Mouse (Mus musculus) layer of hippocampus, adult 8-10 months (tissue): Measurements from ENCODE around the gene Col25a1. TPM values are rescaled to one million over a fixed set of nuclear protein-coding genes. Genes with fewer than 3 reads are reported as not detected.

Source experiments
- DNase-seq, 2 experiments: peaks; one replicate each; pipeline ENCODE4 v3.0.0; 2022; ENCODE audit warnings: low spot score in 2 of 2
- total RNA-seq, 4 experiments: library from RNA; stranded (reverse); gene quantifications; 2 replicates each; pipeline ENCODE4 v1.2.4; 2022

Col25a1 gene
- total RNA-seq, 4 experiments from 2014 or later, result 56.3 to 71.8 (median 65.0) TPM

DNA sequence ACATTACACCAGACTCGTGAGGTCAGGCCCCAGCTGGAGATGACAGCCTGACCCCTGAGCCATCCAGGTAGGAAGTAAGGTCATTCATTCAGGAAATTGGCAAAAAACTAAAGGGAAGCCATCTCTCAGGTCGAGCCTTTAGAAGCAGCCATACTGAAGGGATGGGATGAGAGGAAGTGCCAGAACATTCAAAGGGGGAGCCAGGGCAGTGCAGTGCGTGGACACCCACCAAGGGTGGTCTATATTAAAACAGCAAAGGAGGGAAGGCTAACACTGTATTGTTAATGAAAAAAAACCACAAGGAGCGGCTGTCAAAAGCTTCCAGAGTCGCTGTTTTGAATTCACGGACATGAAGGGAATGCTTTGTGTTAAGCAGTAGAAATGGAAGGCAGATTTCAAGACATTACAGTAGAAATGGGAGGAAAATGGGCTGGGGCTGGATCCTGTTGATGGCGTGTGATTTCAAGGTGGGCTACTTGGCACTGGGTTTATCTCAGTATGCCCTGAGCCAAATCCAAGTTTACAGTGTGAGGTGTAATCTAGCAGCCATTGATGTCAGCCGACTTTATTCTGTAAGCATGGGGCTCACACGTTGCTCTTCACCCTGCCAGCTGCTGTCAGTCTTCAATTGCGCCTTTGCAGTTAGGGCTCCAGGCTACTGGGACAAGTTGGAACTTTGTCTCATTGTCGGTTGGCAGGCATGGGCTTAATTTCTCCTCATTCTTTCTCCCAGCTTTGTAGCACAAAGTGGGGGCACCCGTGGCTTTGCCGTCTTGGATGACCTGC, 312.7 kb downstream of the Col25a1 start:
- no peak for DNase-seq

DNA sequence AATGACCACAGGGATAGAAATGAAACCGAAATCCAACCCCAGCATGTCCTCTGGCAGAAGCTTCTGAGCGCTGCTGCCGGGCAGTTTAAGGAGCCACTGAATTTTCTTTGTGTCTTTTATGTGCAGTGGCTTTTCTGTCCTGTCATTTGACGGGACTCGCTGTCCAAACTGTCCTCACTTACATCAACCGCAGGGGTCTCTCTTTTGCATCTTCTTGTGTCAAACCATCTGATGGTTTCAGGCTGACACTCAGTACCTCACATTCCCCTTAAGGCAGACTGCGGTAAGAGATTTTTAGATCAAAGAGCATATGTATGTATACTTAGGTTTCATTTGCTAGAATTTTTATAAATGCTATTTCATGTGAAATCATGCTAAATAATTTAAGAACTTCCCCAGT, 318.6 kb downstream of the Col25a1 start:
- no peak for DNase-seq

DNA sequence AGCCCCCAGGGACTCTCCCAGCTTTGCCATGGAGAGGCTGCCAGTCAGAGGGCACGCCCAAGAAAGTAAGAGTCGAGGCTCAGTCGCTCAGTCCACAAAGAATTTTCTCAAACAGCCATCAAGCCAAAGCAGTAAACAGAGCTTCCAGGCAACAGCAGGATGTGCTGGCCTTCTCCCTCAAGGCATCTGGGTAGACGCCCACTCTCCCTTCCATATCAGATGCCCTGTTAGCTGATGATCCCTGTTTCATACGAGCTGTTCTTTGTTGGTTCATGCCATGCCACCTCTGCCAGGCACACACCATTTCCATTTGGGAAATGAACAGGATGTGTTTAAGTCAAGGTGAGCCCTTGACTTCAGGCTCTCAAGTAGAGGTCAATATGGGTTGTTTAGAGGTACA, 334.1 kb downstream of the Col25a1 start:
- DNase-seq, result peak; percentile 37 to 50

DNA sequence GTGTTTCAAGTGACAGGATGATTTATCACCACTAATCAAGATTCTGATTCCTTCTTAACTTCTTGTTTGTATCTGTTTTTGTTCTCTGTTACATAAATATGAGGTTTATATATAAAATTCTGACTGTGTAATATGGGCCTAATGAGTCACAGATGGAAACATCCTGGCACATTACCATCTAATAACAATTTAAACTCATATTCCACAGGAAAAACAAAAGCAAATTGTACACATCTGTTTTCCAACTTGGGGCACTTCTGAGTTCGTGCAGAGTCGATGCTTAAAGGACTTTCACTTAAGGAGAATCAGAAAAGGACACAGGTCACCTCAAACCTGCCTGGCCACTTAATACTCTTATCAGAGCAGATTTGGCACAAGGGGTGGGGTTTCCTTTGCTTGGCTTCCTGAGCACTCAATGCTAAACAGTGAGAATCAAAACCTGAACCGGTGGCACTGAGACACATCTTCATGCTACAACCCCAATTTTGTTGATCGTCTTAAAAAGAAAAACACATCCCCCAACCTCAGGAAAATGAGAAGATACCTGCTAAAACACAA, 342.0 kb downstream of the Col25a1 start:
- DNase-seq, result no peak

DNA sequence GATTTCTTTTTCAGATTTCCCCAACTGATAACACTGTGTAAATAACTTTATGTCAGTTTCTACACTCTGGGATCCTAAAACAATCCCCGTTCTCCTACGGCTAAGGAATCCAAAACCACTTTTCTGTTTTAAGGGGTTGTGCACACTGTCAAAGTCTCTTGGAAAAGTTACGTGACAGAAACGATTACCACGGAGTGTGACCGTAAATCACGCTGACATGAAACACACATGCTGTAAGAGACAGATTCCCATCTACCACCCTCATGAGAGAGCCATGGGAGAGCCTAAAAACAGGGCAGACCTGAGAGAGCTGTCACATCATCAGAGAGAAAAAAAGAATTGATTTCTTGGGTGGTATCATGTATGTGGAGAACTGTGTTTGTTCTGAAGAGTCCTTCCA, 342.7 kb downstream of the Col25a1 start:
- DNase-seq, result no peak

DNA sequence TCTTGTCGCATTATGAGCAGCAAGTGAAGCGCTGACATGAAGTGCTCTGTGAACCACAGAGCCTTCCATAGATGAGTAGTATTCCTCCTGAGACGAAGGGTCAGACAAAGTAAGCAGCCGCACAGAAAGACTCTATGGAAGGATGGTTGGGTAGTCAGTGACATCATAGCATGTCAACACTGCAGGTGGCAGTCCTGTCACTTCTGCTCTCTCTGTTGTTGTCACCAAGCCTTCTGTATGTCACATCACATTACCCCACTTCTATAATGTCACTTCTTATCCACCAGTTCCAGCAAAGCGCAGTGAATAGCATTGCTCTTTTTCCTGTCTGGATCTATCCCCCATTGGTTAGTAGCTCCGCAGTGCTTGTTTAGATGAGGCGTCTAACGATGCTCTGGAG, 351.2 kb downstream of the Col25a1 start:
- DNase-seq, result no peak

DNA sequence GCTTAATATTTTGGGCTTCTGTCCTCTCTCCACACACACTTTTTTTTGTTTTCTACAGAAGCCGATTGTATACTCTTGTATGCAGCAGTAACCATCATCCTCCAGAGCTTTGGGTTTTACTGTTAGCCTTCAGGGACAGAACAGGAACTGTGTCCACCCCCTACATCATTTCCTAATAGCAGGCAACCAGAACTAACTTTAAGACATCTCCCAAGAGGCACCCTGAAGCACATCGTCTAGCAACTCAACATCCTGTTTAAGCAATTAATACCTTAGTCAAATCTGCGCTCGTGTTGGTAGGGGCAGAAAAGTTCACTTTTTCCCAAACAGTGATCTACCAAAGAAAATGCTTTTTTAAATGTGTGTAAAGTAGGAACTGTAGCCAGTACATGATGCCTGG, 357.5 kb downstream of the Col25a1 start:
- no peak for DNase-seq

DNA sequence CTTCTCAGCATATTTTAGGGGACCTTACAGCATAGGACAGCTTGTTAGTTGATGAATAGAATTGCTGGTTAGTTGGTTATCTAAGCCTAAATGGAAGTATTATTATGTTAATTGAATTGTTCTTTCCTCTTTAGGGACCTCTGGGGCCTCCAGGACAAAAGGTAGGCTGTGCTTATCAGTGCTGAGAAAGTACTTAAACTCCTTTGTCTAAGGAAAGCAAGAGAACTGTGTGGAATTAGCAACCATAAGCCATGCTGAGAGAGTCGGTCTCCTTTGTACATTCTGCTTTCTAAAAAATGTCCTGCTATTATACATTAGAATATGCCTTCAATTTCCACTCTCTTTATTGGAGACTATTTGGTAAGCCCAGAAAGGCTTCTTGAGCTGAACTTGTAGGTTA, 362.9 kb downstream of the Col25a1 start:
- no peak for DNase-seq

DNA sequence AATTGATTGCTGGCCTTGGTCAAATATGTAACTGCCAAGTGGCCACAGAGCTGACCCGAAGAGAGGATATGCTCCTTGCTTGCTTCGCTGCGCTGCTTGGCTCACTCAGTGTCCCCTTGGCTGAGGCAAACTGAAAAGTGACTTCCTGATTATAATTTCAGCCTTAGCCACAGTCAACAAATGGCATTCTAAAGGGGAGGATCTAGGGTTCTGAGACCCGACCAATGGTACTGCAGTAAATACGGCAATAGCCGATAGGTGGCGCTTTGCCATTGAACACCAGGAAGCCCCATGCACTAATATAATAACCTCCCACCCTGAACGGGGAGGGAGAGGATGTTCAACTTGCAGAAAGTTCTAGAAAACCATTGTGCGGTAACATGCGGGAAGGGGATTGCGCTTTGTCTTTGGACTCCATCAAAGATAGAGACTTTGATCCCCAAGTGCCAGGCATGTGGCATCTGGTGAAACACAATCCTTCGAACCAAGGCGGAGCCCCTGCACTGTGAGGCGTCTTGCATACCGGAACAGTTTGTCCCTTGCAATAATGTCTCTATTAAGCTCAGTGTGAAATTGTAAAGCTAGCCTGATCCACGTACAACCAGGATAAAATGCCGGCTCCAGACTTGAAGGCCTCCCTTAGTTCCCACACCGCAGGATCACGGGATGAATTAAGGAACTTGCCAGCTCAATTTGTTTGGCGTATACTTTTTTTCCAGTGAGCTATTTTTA, 363.5 kb downstream of the Col25a1 start:
- peak in 1 of 2 experiments; percentile 12 for DNase-seq

DNA sequence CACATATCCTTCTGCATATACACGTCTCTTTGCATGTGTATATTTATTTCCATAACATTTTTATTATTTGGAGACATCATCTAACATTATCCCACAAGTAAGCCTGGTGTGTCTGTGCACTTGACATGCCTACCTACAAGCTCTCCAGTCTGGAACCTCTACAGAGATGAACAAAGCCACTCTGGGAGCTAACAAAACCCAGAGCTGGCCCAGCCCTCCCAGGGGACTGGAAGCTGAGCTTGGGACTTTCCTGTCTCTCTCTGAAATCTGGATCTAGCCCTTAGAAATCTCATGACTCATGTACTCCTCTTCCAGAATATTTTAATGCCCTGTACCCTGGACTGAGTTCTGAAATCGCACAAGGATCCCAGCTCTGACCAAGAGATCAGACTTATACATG, 365.7 kb downstream of the Col25a1 start:
- DNase-seq, result no peak

DNA sequence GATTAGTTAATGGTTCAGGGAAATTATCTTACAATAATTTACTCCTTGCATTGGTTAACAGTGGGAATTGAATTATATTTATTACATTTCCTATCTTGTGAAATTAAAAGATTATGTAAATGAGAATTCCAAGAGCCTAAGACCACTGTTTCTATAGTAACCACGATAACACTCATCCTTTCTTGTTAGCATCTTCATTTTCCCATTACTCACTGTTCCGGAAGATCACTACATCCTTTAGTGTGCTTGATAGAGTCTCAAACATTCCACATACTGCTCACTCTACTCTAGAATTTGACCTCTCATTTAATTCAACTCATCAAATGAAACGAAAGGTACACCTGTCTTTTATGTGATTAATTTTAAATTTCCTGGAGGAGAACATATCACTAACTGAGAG, 370.4 kb downstream of the Col25a1 start:
- DNase-seq, result no peak

DNA sequence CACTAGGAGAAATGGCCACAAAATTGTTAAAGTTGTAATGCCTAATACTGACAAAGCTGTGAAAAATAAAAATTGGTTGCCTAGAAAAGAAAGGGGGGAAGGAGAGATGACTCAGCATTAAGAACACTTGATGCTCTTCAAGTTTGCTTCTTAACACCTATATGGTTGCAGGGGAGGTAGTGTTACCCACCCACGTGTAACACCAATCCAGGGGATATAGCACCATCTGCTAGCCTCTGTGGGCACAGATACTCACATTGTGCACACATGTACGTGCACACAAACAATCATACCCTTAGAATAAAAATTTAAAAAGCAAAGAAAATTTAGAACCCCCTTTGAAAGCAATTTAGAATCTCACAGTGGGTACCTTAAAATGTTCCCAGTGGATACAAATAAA, 377.0 kb downstream of the Col25a1 start:
- no peak for DNase-seq

DNA sequence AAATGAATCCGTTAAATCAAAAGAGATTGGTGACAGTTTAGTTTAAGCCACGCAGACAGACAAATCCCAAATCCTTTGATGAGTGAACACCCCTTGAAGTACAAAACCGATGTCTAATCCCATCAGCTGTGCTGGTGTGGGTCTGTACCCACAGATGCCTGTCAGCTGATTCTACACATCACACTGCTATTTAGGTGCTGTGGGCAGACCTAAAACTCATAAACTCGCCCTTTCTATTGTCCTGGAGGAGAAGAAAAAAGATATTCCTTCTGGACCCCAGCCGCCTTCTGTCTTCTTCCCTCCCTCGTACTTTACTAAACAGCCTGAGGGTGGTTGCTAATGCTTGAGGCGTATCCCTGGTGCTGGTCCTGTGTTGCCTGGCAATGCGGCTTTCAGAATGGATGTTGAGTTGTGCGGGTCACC, 387.2 kb downstream of the Col25a1 start:
- peak in 1 of 2 experiments; percentile 20 for DNase-seq

DNA sequence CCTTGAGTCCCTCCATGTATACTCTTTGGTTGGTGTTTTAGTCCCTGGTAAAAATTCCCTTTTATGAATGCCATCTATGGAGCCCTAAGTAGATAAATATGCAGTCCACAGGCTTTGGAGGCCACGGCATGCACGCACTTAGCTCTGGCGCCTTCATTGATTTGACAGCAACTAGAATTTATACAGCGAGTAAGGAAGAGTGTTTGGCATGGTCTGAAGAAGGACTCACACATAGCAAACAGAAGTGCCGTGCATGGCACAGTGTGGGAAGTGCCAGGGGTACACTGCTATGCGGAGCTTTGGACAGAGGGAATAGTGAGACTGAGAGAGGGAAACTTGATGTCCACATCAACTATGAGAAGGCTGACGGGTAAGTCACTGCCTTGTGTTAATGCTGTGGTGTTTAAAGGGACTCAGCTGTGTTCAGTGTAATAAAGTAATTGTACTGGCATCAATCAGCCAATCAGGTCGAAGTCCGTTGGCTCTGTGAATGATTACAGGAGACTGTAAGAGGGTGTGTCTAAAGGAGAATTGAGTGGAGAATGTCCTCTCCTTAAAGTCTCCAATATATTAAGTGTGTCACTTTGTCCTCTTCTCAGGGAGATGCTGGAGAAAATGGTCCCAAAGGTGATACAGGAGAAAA, 390.7 kb downstream of the Col25a1 start:
- DNase-seq, result no peak

DNA sequence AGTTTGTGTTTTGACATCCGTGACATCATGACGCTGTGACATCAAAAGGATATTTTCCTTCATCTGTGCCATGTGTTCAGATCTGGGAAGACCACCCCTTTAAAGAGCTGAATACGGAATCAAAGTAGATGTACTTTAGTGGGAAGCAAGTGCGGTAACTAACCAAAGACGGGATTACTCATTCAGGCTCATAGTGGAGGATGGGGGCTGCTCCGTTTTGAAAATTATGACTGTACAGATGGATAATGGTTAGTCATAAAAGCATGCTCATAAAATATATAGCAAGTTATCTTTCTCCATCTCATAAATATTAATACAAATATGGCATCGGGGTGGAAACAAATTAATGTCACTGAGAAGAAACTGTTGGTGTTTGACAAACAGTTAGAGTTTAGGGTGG, 391.7 kb downstream of the Col25a1 start:
- no peak for DNase-seq

DNA sequence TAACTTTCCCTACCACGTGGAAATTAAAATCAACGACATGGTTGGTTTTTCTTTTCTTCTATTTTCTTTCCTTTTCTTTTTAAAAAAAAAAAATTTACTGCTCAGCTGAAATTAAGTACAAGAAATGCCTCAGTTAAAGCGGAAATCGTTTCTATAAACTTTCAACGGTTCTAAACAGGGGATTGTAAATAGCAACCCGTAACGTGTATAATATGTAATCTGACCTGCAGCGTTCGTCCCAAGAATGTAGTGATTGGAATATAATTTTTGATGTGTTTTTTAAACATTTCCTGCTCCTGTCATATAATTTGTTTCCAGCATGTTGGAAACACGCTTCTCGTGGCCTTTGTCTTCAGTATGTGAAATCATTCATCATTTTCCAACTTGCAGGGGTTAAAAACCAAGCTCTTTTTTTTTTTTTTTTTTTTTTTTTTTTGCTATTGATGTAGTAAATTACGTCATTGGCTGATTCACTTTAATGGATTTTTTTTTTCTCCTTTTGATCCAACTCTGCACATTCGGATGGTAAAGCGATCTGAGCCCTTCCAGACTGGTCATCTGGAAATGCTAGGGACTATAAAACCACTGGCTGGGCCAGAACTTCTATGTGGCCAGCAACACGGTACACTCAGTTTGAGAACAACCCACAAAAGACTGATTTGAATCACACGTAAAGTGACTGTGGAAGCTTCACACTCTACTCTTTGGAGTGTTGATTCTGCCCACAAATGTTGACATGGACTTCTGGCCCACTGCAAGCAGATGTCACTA, 393.3 kb downstream of the Col25a1 start:
- DNase-seq, result no peak

DNA sequence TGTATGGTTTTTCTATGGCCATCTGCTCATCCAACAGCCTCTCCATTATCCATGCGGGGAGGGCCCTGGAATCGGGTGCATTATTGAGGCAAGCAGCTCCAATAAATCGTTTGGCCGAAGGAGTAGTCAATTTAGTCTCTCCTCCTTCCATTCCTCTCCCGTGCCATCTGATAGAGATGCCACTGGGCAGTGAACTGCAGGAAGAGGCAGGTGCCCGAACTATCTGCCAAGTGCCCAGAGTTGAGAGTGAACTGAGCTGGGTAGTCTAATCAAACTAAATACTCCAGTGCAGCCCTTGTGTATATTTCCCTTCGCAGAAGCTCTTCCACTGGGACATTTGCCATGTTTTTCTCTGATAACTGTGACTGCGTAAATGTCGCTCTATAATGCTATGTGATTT, 403.7 kb downstream of the Col25a1 start:
- no peak for DNase-seq

DNA sequence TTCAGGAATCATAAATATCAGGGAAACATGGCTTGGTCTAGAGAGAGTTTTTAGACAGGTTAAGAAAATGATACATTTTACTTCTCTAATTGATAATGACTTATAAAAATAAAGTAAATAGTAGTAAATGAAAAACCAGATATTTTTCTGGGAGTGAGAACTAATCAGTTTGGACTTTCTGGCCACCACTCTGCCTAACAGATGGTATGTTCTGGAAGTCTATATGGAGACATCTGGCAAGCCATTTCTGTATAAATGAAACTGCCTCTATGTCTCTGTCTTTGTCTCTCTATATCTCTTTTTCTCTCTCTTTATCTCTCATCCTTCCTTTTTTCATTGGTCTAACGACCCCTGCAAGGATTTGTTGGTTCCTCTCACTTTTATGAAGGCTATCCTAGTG, 410.2 kb downstream of the Col25a1 start:
- DNase-seq, result peak in 1 of 2 experiments; percentile 29

DNA sequence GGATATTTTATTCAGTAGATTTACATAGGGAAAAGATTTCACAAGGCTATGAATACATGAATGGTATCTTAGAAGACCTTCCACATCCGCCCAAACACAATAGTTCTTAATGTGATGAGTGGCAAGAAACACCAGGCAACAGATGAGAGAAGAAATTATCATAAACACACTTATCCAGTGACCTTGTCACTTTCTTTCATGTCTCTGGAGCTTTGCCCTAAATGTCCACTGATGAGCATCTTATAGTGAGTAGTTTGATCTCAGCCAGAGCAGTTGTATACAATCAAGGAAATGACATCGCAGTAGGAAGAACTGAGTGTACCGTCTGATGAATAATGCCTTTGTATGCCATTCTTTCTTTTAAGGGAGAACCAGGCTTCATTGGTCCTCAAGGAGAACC, 414.7 kb downstream of the Col25a1 start:
- no peak for DNase-seq

DNA sequence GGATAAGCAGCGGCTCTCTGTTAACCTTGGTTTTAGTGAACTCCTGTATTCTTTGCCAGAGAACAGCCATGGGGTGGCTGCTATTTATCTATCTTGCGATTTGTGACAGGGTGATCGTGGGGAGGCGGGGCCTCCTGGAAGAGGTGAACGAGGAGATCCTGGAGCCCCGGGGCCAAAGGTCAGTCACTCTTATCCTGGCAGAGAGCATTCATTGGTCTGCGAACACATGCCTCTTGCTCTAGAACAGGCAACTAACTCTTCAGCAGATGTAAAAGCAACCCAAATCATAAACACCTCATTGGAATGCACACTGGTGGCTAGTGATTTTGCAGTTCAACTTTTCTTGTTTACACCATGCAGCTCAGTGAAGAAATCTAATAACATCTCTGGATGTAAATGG, 417.8 kb downstream of the Col25a1 start:
- no peak for DNase-seq

DNA sequence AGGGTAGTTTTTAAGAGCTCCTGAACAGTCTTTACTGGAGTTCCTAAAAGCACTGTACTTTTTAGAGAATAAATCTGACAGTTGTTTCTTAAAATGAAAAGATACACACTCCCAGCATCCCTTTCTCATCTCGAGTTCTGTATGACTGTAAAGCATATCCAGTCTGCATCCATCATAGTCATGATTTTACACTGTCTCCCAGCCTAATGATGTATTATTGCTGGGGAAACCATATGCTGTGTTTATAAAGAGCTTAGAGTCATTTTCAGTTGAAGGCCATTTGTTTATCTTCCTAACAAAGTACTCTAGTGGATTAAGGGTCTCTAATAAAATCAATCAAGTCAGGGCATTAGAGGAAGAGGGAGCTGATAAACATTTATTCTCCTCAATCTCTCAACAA, 425.0 kb downstream of the Col25a1 start:
- DNase-seq, result no peak
